Comparison of ENCODE assay signal across 8 mouse cellular contexts in the genomic region with DNA sequence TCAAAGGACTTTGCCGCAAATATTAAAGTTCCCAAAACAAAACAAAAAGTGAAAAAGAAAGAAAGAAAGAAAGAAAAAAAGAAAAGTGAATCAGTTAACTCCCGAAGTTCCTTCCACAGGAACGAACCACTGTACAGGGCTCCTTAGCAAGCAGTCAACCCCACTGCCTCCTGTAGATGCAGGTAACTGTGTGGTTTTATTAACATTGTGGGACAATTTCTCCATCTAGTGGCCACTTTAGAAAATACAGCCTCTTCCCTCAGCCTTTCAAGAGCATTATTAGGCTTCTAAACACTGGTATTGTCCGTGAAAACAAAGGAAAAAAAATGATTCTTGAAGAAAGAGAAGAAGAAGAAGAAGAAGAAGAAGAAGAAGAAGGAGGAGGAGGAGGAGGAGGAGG.
A peak's percentile ranks its signal among the peaks of the same experiment; 100 is the strongest.
DNase-seq lines count a peak whose midpoint lies in the region; ATAC-seq lines count a peak whose summit lies in the region.

No protein-coding gene starts in this region.

- WGBS in limb, embryonic 13.5 days, result 37% methylated on average over 4 of the region's 4 CpGs

- H3K9ac ChIP-seq in limb, embryonic 13.5 days, result no peak overlapping the region

- no peak overlapping the region for H3K4me3 ChIP-seq in limb, embryonic 13.5 days

- peak; percentile 69 for ATAC-seq in limb, embryonic 13.5 days (ENCODE audit: low FRiP score, low read depth)

- no peaks in the 10 kb centered on the region for H3K9me3 ChIP-seq in limb, embryonic 13.5 days

- DNase-seq in heart, adult 8-10 months (ENCODE audit: low spot score), result peak; percentile 19
- no peak for DNase-seq in heart, postnatal 25 days (ENCODE audit: low spot score)
- peak; percentile 22 to 37 for DNase-seq in right cerebral cortex, postnatal 10 days (ENCODE audit: low spot score in 2 of 2)
- no peak for DNase-seq in right cerebral cortex, postnatal 36 days (ENCODE audit: low spot score in 2 of 2)
- peak; percentile 54 for DNase-seq in embryo, embryonic 11.5 days (ENCODE audit: low read depth, low spot score)
- DNase-seq in yolk sac, embryonic 10.5 days (ENCODE audit: low spot score), result peak; percentile 11
- DNase-seq in natural killer cell, adult 2 months (ENCODE audit: low spot score in 2 of 2), result no peak

- H3K4me2 ChIP-seq in limb, embryonic 13.5 days (replicated peaks), result no peak overlapping the region

- no peaks in the 10 kb centered on the region for H3K36me3 ChIP-seq in limb, embryonic 13.5 days

- intact Hi-C loops in heart, postnatal 25 days (cut with DNase I), result no loop called here

- no peaks in the 10 kb centered on the region for H3K4me1 ChIP-seq in limb, embryonic 13.5 days

- H3K27ac ChIP-seq in limb, embryonic 13.5 days, result no peak overlapping the region

- H3K27me3 ChIP-seq in limb, embryonic 13.5 days, result peaks cover 13% of the 10 kb centered on the region; the same call in 1 of the 2 replicates

Comparison
In these comparisons a context has a peak if more than half of its experiments do, and no peak if none do; other contexts are left out.
1. DNase-seq: peak in heart, adult 8-10 months (single experiment), right cerebral cortex, postnatal 10 days (2 of 2), embryo, embryonic 11.5 days (single experiment) and yolk sac, embryonic 10.5 days (single experiment); none in heart, postnatal 25 days (single experiment), right cerebral cortex, postnatal 36 days (0 of 2) and natural killer cell, adult 2 months (0 of 2).